Mouse (Mus musculus): ENCODE data around the gene Cfb. TPM values are rescaled to one million over a fixed set of nuclear protein-coding genes. Genes with fewer than 3 reads are reported as not detected.
A peak's percentile ranks its signal among the peaks of the same experiment; 100 is the strongest.
"Not testable (repeated sequence)": the region's sequence is repeated elsewhere in the genome, so short reads cannot be mapped to it uniquely, and the experiment has no call there.

Gene Cfb
- polyA plus RNA-seq, 1 experiment from 2014 or later: 1.8 TPM

- peak within 1 kb of the TSS; percentile 39; the same call in 1 of the 2 replicates for H3K27ac ChIP-seq (replicated peaks)
- peak within 1 kb of the TSS; percentile 93 for H3K9ac ChIP-seq
- whole genome bisulfite sequencing: under 1% methylated on average over 65 of the region's 65 CpGs
- peak within 1 kb of the TSS; percentile 89 for H3K4me3 ChIP-seq
- H3K9me3 ChIP-seq: no peaks in the 10 kb centered on the region
- peak within 1 kb of the TSS; percentile 97 for H3K4me2 ChIP-seq
- ATAC-seq (ENCODE audit: low read depth): peak; percentile 98
- peaks cover 64% of the 10 kb centered on the region for H3K36me3 ChIP-seq
- H3K27me3 ChIP-seq: no peaks in the 10 kb centered on the region
- H3K4me1 ChIP-seq (replicated peaks): peaks cover 26% of the 10 kb centered on the region
Observed at GRCm38 (mm10) chr17:34849722-34850516, 12.4 kb downstream of the Cfb start, which contains the start of the genes Skiv2l and Nelfe. Gene Skiv2l, minus strand, starts transcription at chr17:34850210. Gene Nelfe, plus strand, starts transcription at chr17:34850391.

- 92% methylated on average over 7 of the region's 7 CpGs for WGBS
- no peak overlapping the region for H3K4me3 ChIP-seq
- H3K27ac ChIP-seq (replicated peaks): no peak overlapping the region
- H3K9ac ChIP-seq: no peak overlapping the region
- no peaks in the 10 kb centered on the region for H3K27me3 ChIP-seq
- no peak for ATAC-seq (ENCODE audit: low read depth)
- H3K4me2 ChIP-seq: no peak overlapping the region
- H3K36me3 ChIP-seq: peaks cover 64% of the 10 kb centered on the region
- peaks cover 26% of the 10 kb centered on the region for H3K4me1 ChIP-seq (replicated peaks)
- no peaks in the 10 kb centered on the region for H3K9me3 ChIP-seq
Observed at GRCm38 (mm10) chr17:34847615-34848014, 14.7 kb downstream of the Cfb start.

- H3K4me1 ChIP-seq (replicated peaks): peaks cover 26% of the 10 kb centered on the region
- no peaks in the 10 kb centered on the region for H3K27me3 ChIP-seq
- H3K9ac ChIP-seq: no peak overlapping the region
- H3K36me3 ChIP-seq: peaks cover 64% of the 10 kb centered on the region
- H3K9me3 ChIP-seq: no peaks in the 10 kb centered on the region
- no peak overlapping the region for H3K4me3 ChIP-seq
- H3K27ac ChIP-seq (replicated peaks): no peak overlapping the region
- ATAC-seq (ENCODE audit: low read depth): no peak
- no peak overlapping the region for H3K4me2 ChIP-seq
- 93% methylated on average over 6 of the region's 6 CpGs for WGBS
Observed at GRCm38 (mm10) chr17:34847192-34847591, 15.1 kb downstream of the Cfb start.

- no peak overlapping the region for H3K4me3 ChIP-seq
- H3K4me2 ChIP-seq: no peak overlapping the region
- peaks cover 12% of the 10 kb centered on the region for H3K4me1 ChIP-seq (replicated peaks)
- H3K27ac ChIP-seq (replicated peaks): no peak overlapping the region
- 94% methylated on average over 13 of the region's 13 CpGs for WGBS
- peaks cover 82% of the 10 kb centered on the region for H3K36me3 ChIP-seq
- no peak overlapping the region for H3K9ac ChIP-seq
- no peak for ATAC-seq (ENCODE audit: low read depth)
- no peaks in the 10 kb centered on the region for H3K27me3 ChIP-seq
- H3K9me3 ChIP-seq: no peaks in the 10 kb centered on the region
Observed at GRCm38 (mm10) chr17:34844884-34845283, 17.4 kb downstream of the Cfb start.

GRCm38 (mm10) chr17:34840736-34841307, 21.5 kb downstream of the Cfb start:
- Histone ChIP-seq H3K27ac (replicated peaks) (no peak overlapping the region), H3K4me2 (no peak overlapping the region), H3K27me3 (no peaks in the 10 kb centered on the region), H3K36me3 (peaks cover 78% of the 10 kb centered on the region), H3K9ac (no peak overlapping the region), H3K4me1 (replicated peaks) (peaks cover 23% of the 10 kb centered on the region), H3K4me3 (no peak overlapping the region), H3K9me3 (no peaks in the 10 kb centered on the region)
- 86% methylated on average over 6 of the region's 6 CpGs for WGBS
- no peak for ATAC-seq (ENCODE audit: low read depth)

GRCm38 (mm10) chr17:34838785-34839184, 23.5 kb downstream of the Cfb start:
- H3K9ac ChIP-seq: no peak overlapping the region
- peaks cover 30% of the 10 kb centered on the region for H3K4me1 ChIP-seq (replicated peaks)
- H3K4me2 ChIP-seq: no peak overlapping the region
- H3K36me3 ChIP-seq: peaks cover 67% of the 10 kb centered on the region
- no peaks in the 10 kb centered on the region for H3K9me3 ChIP-seq
- H3K4me3 ChIP-seq: no peak overlapping the region; the same call in 1 of the 2 replicates
- H3K27ac ChIP-seq (replicated peaks): no peak overlapping the region
- no peaks in the 10 kb centered on the region for H3K27me3 ChIP-seq
- ATAC-seq (ENCODE audit: low read depth): no peak
- 91% methylated on average over 7 of the region's 7 CpGs for WGBS

GRCm38 (mm10) chr17:34837464-34838324, 24.6 kb downstream of the Cfb start:
- no peaks in the 10 kb centered on the region for H3K9me3 ChIP-seq
- peak overlapping the region; percentile 77 for H3K9ac ChIP-seq
- ATAC-seq (ENCODE audit: low read depth): peak; percentile 6; the same call in 1 of the 2 replicates
- peaks cover 30% of the 10 kb centered on the region for H3K4me1 ChIP-seq (replicated peaks)
- peak overlapping the region; percentile 82 for H3K27ac ChIP-seq (replicated peaks)
- peak overlapping the region; percentile 84 for H3K4me3 ChIP-seq
- H3K27me3 ChIP-seq: no peaks in the 10 kb centered on the region
- WGBS: 34% methylated on average over 42 of the region's 43 CpGs
- H3K36me3 ChIP-seq: peaks cover 67% of the 10 kb centered on the region
- peak overlapping the region; percentile 100 for H3K4me2 ChIP-seq

GRCm38 (mm10) chr17:34836856-34837221, 25.5 kb downstream of the Cfb start, which contains the start of the genes Stk19 and Dxo:
Gene Stk19, minus strand, starts transcription at chr17:34836945.
Gene Dxo, plus strand, starts transcription at chr17:34837019.
- Histone ChIP-seq H3K4me2 (peak within 1 kb of the TSS; percentile 100), H3K4me1 (replicated peaks) (peaks cover 30% of the 10 kb centered on the region), H3K9ac (peak within 1 kb of the TSS; percentile 77), H3K27me3 (no peaks in the 10 kb centered on the region), H3K27ac (replicated peaks) (peak within 1 kb of the TSS; percentile 82), H3K9me3 (no peaks in the 10 kb centered on the region), H3K4me3 (peak within 1 kb of the TSS; percentile 84), H3K36me3 (peaks cover 67% of the 10 kb centered on the region)
- ATAC-seq (ENCODE audit: low read depth): peak; percentile 95
- under 1% methylated on average over 40 of the region's 40 CpGs for WGBS

- peaks cover 64% of the 10 kb centered on the region for H3K36me3 ChIP-seq
- WGBS: 4% methylated on average over 48 of the region's 48 CpGs
- ATAC-seq (ENCODE audit: low read depth): peak; percentile 81
Observed at GRCm38 (mm10) chr17:34836155-34836855, 26.0 kb downstream of the Cfb start.

GRCm38 (mm10) chr17:34830776-34831175, 31.5 kb downstream of the Cfb start:
- not testable (repeated sequence) for ATAC-seq (ENCODE audit: low read depth); H3K9ac ChIP-seq; H3K4me2 ChIP-seq; H3K9me3 ChIP-seq; H3K27me3 ChIP-seq; H3K4me3 ChIP-seq; H3K4me1 ChIP-seq (replicated peaks); H3K27ac ChIP-seq (replicated peaks)
- peaks cover 83% of the 10 kb centered on the region for H3K36me3 ChIP-seq
- 94% methylated on average over 1 of the region's 1 CpGs for WGBS

More at GRCm38 (mm10) chr17:34836155-34836855, 26.0 kb downstream of the Cfb start:
- H3K4me1 ChIP-seq (replicated peaks): peaks cover 30% of the 10 kb centered on the region
- peak overlapping the region; percentile 82 for H3K27ac ChIP-seq (replicated peaks)
- H3K9ac ChIP-seq: peak overlapping the region; percentile 77
- H3K4me2 ChIP-seq: peak overlapping the region; percentile 100
- H3K4me3 ChIP-seq: peak overlapping the region; percentile 84
- H3K9me3 ChIP-seq: no peaks in the 10 kb centered on the region
- H3K27me3 ChIP-seq: no peaks in the 10 kb centered on the region

GRCm38 (mm10) chr17:34814818-34815370, 47.4 kb downstream of the Cfb start:
- ATAC-seq (ENCODE audit: low read depth): no peak
- no peak overlapping the region for H3K9ac ChIP-seq
- no peaks in the 10 kb centered on the region for H3K27me3 ChIP-seq
- no peaks in the 10 kb centered on the region for H3K4me1 ChIP-seq (replicated peaks)
- WGBS: 86% methylated on average over 7 of the region's 7 CpGs
- no peak overlapping the region for H3K4me3 ChIP-seq
- H3K4me2 ChIP-seq: no peak overlapping the region
- no peak overlapping the region for H3K27ac ChIP-seq (replicated peaks)
- no peaks in the 10 kb centered on the region for H3K9me3 ChIP-seq
- H3K36me3 ChIP-seq: no peaks in the 10 kb centered on the region

Data from neural tube, embryonic 13.5 days (tissue).